Mouse (Mus musculus): Measurements from ENCODE around the gene Gm20852. TPM values are rescaled to one million over a fixed set of nuclear protein-coding genes. Genes with fewer than 3 reads are reported as not detected.
"Not testable (repeated sequence)": the region's sequence is repeated elsewhere in the genome, so short reads cannot be mapped to it uniquely, and the experiment has no call there.

The Gm20852 gene
- polyA plus RNA-seq (2015; fragmentation: Nextera tagmentation; extraction: Ambion mirVana), result not detected in 2 replicates

DNA sequence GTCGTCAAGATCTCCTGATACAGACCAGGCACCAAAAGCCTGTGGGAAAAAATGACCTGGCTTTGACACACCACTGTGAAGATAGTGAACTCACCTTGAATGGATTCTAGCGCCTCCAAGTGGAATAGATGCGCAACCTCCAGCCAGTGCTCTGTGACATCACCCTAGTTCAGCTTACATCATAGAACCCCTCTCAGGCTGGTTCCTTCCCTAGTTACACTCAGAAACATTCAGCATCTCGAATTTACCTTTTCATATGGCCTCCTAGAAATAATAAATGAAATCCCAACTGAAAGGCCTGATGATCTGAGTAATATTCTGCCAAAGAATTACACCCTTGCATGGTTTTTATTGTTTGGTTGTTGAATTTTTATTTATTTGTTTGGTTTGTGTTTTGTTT lies at the start of gene Gm20852:
Gene Gm20852 (minus strand): TSS at position 101 of the 400 bp plus-strand sequence.
- WGBS, result no CpG with 5 or more reads among the region's 4 CpGs
- H3K9me3 ChIP-seq; H3K4me2 ChIP-seq; H3K27me3 ChIP-seq (replicated peaks); H3K27ac ChIP-seq; H3K9ac ChIP-seq; ATAC-seq (ENCODE audit: insufficient read depth, low FRiP score, low read depth); H3K36me3 ChIP-seq; H3K4me1 ChIP-seq; H3K4me3 ChIP-seq (replicated peaks): not testable (repeated sequence)

All from stomach, embryonic 15.5 days (tissue).